Mouse (Mus musculus): ENCODE data around the gene Krt15.

The Krt15 gene

DNA sequence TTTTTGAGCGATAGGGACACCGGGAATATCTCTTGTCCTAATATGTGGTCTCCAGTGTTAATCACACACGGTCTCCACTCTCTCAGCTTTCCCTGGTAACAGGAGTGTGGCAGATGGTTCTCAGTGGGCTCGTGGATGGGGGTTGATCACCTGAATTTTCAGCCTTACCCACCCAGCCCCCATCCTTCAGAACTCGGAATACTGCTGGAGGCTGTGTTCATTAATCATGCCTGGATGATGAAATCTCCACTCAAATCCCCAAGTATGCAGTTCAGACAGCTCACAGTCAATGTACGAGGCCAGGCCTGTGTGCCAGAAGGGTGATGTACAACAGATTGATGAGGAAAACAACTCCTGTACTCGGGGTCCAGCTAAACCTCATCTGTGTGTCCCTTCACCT, 10.8 kb downstream of the Krt15 start:
- no peak for DNase-seq (ENCODE audit: low read depth)

- no peak for DNase-seq (ENCODE audit: low read depth)
These were observed 14.3 kb downstream of the Krt15 start, which contains the start of gene Krt13 for GRCm38 (mm10) chr11:100121466-100121865. Krt13 (minus strand) TSS chr11:100121566.

DNA sequence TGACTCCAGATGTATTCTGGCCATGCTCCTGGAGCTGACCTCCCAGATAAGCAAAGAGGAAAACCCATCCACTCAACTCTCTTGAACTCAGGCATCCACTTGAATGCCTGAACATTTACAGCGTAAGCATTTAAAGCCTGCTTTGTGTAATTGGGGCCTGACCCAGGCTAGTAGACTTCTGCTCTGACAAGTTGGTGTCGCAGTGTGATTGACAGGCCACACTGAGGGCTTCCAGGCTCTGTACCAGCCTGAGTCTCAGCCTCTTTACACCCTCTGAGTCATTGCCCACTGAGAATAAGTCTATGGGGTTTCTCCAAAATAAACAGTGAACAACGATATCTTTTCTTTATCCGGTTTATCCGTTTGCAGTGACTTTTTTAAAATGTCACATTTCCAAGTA, 15.4 kb downstream of the Krt15 start:
- peak; percentile 27 for DNase-seq (ENCODE audit: low read depth)

DNA sequence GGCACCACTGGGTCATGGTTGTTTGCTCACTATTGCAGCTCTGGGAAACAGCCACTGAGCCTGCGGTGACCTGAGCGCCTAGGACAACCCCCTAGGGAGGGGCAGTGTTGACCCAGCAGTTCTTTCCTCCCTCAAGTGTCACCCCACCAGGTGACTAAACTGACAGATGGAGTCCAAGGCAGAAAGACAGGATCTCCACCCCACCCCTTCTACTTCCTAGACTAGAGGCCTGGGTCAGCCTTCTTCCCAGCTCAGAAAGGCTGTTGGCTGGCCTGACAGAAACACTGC, 22.0 kb downstream of the Krt15 start:
- no peak for DNase-seq (ENCODE audit: low read depth)

GRCm38 (mm10) chr11:100112935-100113741, 22.6 kb downstream of the Krt15 start:
- no peak for DNase-seq (ENCODE audit: low read depth)

GRCm38 (mm10) chr11:100105576-100106122, 30.1 kb downstream of the Krt15 start, which contains the start of gene Krt36:
Krt36 (minus strand) TSS chr11:100105626.
- no peak for DNase-seq (ENCODE audit: low read depth)

GRCm38 (mm10) chr11:100102693-100103429, 32.9 kb downstream of the Krt15 start:
- no peak for DNase-seq (ENCODE audit: low read depth)

DNA sequence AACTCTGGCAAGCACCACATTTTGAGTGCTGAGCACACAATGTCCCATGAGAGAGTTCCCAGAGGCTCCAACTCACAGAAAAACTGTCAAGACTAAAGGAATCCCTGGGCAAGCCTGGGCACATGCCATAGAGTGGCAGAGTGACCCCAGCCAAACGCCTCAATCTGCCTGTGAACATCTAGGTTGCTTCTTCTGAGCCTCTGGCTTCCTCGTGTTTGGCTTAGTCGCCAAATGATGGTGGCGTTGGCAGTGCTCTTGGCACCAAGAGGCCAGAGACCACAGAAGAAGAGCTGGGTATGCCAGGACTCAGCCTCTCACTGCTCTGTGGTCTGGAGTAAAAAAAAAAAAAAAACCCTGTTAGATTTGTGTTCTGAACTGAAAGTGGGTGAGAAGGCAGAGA, 35.3 kb downstream of the Krt15 start:
- no peak for DNase-seq (ENCODE audit: low read depth)

DNA sequence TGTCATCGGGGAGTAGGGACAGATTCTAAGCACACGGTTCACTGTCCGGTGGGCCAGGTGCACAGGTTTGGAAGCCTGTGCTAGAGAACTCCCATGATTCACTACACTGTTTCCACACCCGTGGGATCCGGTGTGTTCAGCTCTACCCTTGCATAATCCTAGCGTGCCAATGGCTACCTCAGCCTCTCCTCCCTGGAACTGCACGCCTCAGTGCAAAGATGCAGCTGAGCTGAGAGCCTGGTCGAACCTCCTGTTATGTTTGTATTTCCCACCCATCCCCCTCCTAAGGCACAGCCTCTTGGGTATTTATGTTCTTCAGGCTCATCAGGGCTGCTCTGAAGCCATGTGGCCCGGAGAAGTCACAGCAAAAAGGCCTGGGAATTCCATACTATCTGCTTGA, 37.9 kb downstream of the Krt15 start:
- DNase-seq (ENCODE audit: low read depth), result no peak

GRCm38 (mm10) chr11:100096141-100096540, 39.6 kb downstream of the Krt15 start, which contains the start of gene Krt35:
Krt35 (minus strand) TSS chr11:100096241.
- DNase-seq (ENCODE audit: low read depth), result no peak

GRCm38 (mm10) chr11:100088378-100089025, 47.2 kb downstream of the Krt15 start:
- no peak for DNase-seq (ENCODE audit: low read depth)

GRCm38 (mm10) chr11:100087861-100088260, 47.9 kb downstream of the Krt15 start, which contains the start of gene Krt32:
Krt32 (minus strand) TSS chr11:100088226.
- DNase-seq (ENCODE audit: low read depth), result no peak
